ENCODE assay signal across 13 mouse cellular contexts in the genomic region with DNA sequence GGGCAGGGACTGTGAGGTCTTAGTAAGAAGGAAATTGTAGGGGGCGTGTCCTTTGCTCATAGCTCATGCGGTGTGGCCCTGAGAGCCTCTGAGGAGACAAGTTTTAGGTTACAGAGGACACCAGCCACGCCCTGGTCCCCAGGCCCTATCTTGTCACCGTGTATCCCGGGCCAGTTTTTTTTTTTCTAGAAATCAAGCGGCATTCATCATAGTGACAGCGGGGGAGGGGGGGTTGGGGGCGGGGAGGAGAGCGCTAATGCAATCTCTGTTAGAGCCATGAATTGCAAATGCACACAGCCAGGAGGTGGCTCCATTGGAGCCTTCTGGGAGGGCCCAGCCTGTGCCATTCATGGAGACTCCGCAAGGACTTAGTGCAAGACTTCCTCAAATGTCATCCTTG.
A peak's percentile ranks its signal among the peaks of the same experiment; 100 is the strongest.
DNase-seq lines count a peak whose midpoint lies in the region; ATAC-seq lines count a peak whose summit lies in the region.
"Had no signal": no experiment of that assay in that cellular context is flagged by ENCODE, and none has a peak within 500 bp of the region (broad histone marks: within the 10 kb centered on the region; RNA-seq: fewer than 3 reads in every experiment).

No protein-coding gene starts in this region.

- DNase-seq in limb, embryonic 11.5 days (ENCODE audit: low spot score) = peak; percentile 43
- DNase-seq in limb, embryonic 10.5 days (ENCODE audit: low spot score) = no peak
- peak; percentile 51 for DNase-seq in embryo, embryonic 9.5 days (ENCODE audit: extremely low spot score)
- no peak for DNase-seq in cerebellum, adult 11-12 months
- no peak for DNase-seq in urinary bladder, postnatal 10 days (ENCODE audit: low spot score)
- DNase-seq: cerebellum, adult 2 months; heart, adult 11 months; kidney, adult 8-10 months; left cerebral cortex, postnatal 4 days; thymus, postnatal 14 days had no signal

- no peak overlapping the region for H3K4me3 ChIP-seq in limb, embryonic 11.5 days (ENCODE audit: low read depth, low read length)
- no peak overlapping the region for H3K4me3 ChIP-seq in limb, embryonic 10.5 days
- H3K4me3 ChIP-seq in hindbrain, embryonic 13.5 days = no peak overlapping the region
- H3K4me3 ChIP-seq in neural tube, embryonic 15.5 days (replicated peaks) = no peak overlapping the region

- no peaks in the 10 kb centered on the region for H3K9me3 ChIP-seq in limb, embryonic 11.5 days (ENCODE audit: control insufficient read depth, low read length)
- no peaks in the 10 kb centered on the region for H3K9me3 ChIP-seq in limb, embryonic 10.5 days (replicated peaks)
- no peaks in the 10 kb centered on the region for H3K9me3 ChIP-seq in hindbrain, embryonic 13.5 days
- no peaks in the 10 kb centered on the region for H3K9me3 ChIP-seq in neural tube, embryonic 15.5 days (replicated peaks)

- no peak overlapping the region for H3K27ac ChIP-seq in limb, embryonic 11.5 days (replicated peaks; ENCODE audit: low read depth, low read length)
- no peak overlapping the region for H3K27ac ChIP-seq in limb, embryonic 10.5 days
- H3K27ac ChIP-seq in hindbrain, embryonic 13.5 days = peak overlapping the region; percentile 62; the same call in 1 of the 2 replicates
- no peak overlapping the region for H3K27ac ChIP-seq in neural tube, embryonic 15.5 days (replicated peaks)

- WGBS in limb, embryonic 11.5 days = 7% methylated on average over 10 of the region's 10 CpGs
- 5% methylated on average over 10 of the region's 10 CpGs for WGBS in limb, embryonic 10.5 days
- 5% methylated on average over 10 of the region's 10 CpGs for WGBS in hindbrain, embryonic 13.5 days
- 5% methylated on average over 10 of the region's 10 CpGs for WGBS in neural tube, embryonic 15.5 days

- H3K36me3 ChIP-seq in limb, embryonic 11.5 days (ENCODE audit: control insufficient read depth, insufficient read depth, low read length) = no peaks in the 10 kb centered on the region
- H3K36me3 ChIP-seq in limb, embryonic 10.5 days = no peaks in the 10 kb centered on the region
- no peaks in the 10 kb centered on the region for H3K36me3 ChIP-seq in hindbrain, embryonic 13.5 days
- no peaks in the 10 kb centered on the region for H3K36me3 ChIP-seq in neural tube, embryonic 15.5 days

- no peak overlapping the region for H3K9ac ChIP-seq in limb, embryonic 11.5 days (ENCODE audit: low read length)
- H3K9ac ChIP-seq in hindbrain, embryonic 13.5 days = no peak overlapping the region
- no peak overlapping the region for H3K9ac ChIP-seq in neural tube, embryonic 15.5 days (replicated peaks)

- no peaks in the 10 kb centered on the region for H3K27me3 ChIP-seq in limb, embryonic 11.5 days (ENCODE audit: control insufficient read depth, insufficient read depth, low read length)
- H3K27me3 ChIP-seq in limb, embryonic 10.5 days (ENCODE audit: low read depth, poor library complexity, severe bottlenecking) = peaks cover 43% of the 10 kb centered on the region
- H3K27me3 ChIP-seq in hindbrain, embryonic 13.5 days = peaks cover 19% of the 10 kb centered on the region
- peaks cover 5% of the 10 kb centered on the region; the same call in 1 of the 2 replicates for H3K27me3 ChIP-seq in neural tube, embryonic 15.5 days (replicated peaks)

- no peak overlapping the region for H3K4me2 ChIP-seq in limb, embryonic 11.5 days (ENCODE audit: low read depth, severe bottlenecking)
- H3K4me2 ChIP-seq in hindbrain, embryonic 13.5 days = no peak overlapping the region
- H3K4me2 ChIP-seq in neural tube, embryonic 15.5 days = no peak overlapping the region

- ATAC-seq in limb, embryonic 11.5 days (ENCODE audit: insufficient number of reproducible peaks, low FRiP score, low TSS enrichment, low read depth) = no peak
- 0 out of 2 replicates have a peak, but pooled peaks have one; percentile 22 for ATAC-seq in hindbrain, embryonic 13.5 days (ENCODE audit: low FRiP score)
- ATAC-seq in neural tube, embryonic 15.5 days (ENCODE audit: low FRiP score) = 0 out of 2 replicates have a peak, but pooled peaks have one; percentile 23
- ATAC-seq in erythroid progenitor cell, adult 5-6 weeks (replicated peaks; ENCODE audit: low FRiP score, poor library complexity, severe bottlenecking) = no peak

- H3K4me1 ChIP-seq in limb, embryonic 11.5 days (ENCODE audit: control insufficient read depth, insufficient read depth, low read length) = peaks cover 16% of the 10 kb centered on the region
- H3K4me1 ChIP-seq in limb, embryonic 10.5 days = peaks cover 72% of the 10 kb centered on the region
- H3K4me1 ChIP-seq in hindbrain, embryonic 13.5 days (replicated peaks) = peaks cover 55% of the 10 kb centered on the region
- peaks cover 19% of the 10 kb centered on the region for H3K4me1 ChIP-seq in neural tube, embryonic 15.5 days

Comparison
In these comparisons a context has a peak if more than half of its experiments do, and no peak if none do; other contexts are left out.
1. DNase-seq: peak in limb, embryonic 11.5 days (single experiment) and embryo, embryonic 9.5 days (single experiment); none in limb, embryonic 10.5 days (single experiment), cerebellum, adult 11-12 months (single experiment) and urinary bladder, postnatal 10 days (single experiment).
2. ATAC-seq: peak in hindbrain, embryonic 13.5 days (single experiment) and neural tube, embryonic 15.5 days (single experiment); none in limb, embryonic 11.5 days (single experiment) and erythroid progenitor cell, adult 5-6 weeks (single experiment).